Comparison of ENCODE assay signal across 15 mouse cellular contexts in the genomic region with DNA sequence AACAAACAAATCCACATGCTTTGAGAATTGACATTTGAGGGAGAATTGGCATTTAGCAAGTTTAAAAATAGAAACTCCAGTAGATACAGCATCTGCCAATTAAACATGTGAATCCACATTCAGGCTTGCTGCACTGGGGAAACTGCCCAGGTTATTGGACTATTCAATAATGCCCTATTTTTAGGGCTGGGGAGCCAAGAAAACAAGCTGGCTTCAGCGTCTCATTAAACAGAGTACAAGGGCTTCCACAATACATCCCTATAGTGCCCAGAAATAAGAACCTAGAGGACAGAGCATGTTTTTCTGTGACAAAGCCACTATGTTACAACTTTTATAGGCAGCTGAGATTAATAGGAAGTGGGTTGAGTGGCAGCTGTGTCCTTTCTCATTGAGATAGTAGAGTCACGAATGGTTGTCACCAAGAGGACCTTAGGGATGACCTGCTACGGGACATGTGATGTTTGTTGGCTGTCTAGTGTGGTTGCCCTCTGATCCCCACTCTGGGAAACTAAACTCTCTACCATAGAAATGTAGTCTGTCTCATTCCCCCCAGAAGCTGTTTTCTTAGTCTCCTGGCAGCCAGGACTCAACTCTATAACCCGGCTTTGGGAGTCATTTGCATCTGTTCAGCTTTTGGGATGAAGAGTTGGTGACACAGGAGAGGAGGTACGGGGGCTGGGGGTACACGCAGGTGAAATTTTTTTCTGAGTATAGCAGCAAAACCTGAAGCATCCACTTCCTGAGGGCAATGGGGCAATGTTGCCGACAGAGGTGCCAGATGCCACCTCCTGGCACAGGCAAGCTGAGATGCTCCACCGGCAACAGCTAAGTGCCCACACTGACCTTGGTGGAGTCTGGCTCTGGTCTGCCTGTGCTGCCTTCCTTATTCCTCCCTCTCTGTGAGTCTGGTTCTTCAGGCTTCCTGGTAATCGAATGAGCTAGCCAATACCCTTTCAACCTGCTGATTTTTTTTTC. TPM values are rescaled to one million over a fixed set of nuclear protein-coding genes. Genes with fewer than 3 reads are reported as not detected.
DNase-seq lines count a peak whose midpoint lies in the region; ATAC-seq lines count a peak whose summit lies in the region.
"Had no signal": no experiment of that assay in that cellular context is flagged by ENCODE, and none has a peak within 500 bp of the region (broad histone marks: within the 10 kb centered on the region; RNA-seq: fewer than 3 reads in every experiment).

No protein-coding gene starts in this region.

- no peaks in the 10 kb centered on the region for H3K9me3 ChIP-seq in forebrain, embryonic 15.5 days
- H3K9me3 ChIP-seq: limb, embryonic 15.5 days; midbrain, embryonic 12.5 days had no signal

- DNase-seq in heart, adult 11 months, result peak; percentile 93
- DNase-seq in heart, postnatal 14 days, result no peak
- DNase-seq in layer of hippocampus, adult 11-12 months (ENCODE audit: low spot score), result peak; percentile 26
- no peak for DNase-seq in layer of hippocampus, postnatal 25 days (ENCODE audit: extremely low spot score in 1 of 2, low spot score in 1 of 2)
- peak; percentile 57 for DNase-seq in kidney, postnatal 14 days
- no peak for DNase-seq in left cerebral cortex, postnatal 36 days (ENCODE audit: low spot score in 2 of 2)
- DNase-seq: embryo, embryonic 11 days; right cerebral cortex, postnatal 4 days; thymus, postnatal 4 days had no signal

- ATAC-seq in forebrain, embryonic 15.5 days (replicated peaks), result peak; percentile 73; the same call in 1 of the 2 replicates
- ATAC-seq in granulocyte monocyte progenitor cell, adult 5-6 weeks (replicated peaks; ENCODE audit: poor library complexity, severe bottlenecking), result no peak
- ATAC-seq: inflammation-experienced regulatory T-cells, adult 6 months; lung, postnatal 0 days had no signal

- intact Hi-C loops in heart, postnatal 14 days (cut with DNase I), result loop anchor here (5.0 kb wide), 1 partner anchor 54 kb away; a partner anchor contains a TSS
- intact Hi-C loops in left cerebral cortex, postnatal 36 days (cut with DNase I), result no loop called here

- H3K4me2 ChIP-seq in forebrain, embryonic 15.5 days (replicated peaks), result no peak overlapping the region
- H3K4me2 ChIP-seq: limb, embryonic 15.5 days; midbrain, embryonic 12.5 days had no signal

- no peaks in the 10 kb centered on the region for H3K27me3 ChIP-seq in forebrain, embryonic 15.5 days
- H3K27me3 ChIP-seq: limb, embryonic 15.5 days; midbrain, embryonic 12.5 days had no signal

- no peak overlapping the region for H3K9ac ChIP-seq in forebrain, embryonic 15.5 days (replicated peaks)
- H3K9ac ChIP-seq: limb, embryonic 15.5 days; midbrain, embryonic 12.5 days had no signal

- H3K4me3 ChIP-seq in forebrain, embryonic 15.5 days, result no peak overlapping the region
- H3K4me3 ChIP-seq: limb, embryonic 15.5 days; midbrain, embryonic 12.5 days had no signal

- H3K27ac ChIP-seq in forebrain, embryonic 15.5 days (replicated peaks), result peak overlapping the region; percentile 80
- H3K27ac ChIP-seq: midbrain, embryonic 12.5 days had no signal

- H3K4me1 ChIP-seq in forebrain, embryonic 15.5 days, result peaks cover 18% of the 10 kb centered on the region

- H3K36me3 ChIP-seq in forebrain, embryonic 15.5 days, result no peaks in the 10 kb centered on the region
- H3K36me3 ChIP-seq: limb, embryonic 15.5 days; midbrain, embryonic 12.5 days had no signal

- 66% methylated on average over 9 of the region's 9 CpGs for WGBS in forebrain, embryonic 15.5 days

RNA-seq across cellular contexts. Expression of a gene that starts 53.0 kb away (rescaled TPM):
- total RNA-seq in heart, postnatal 14 days (2021), result 10 to 100 TPM; 39.4 to 40.3 TPM
- total RNA-seq in layer of hippocampus, postnatal 25 days (2021), result 10 to 100 TPM; 35.2 to 42.8 TPM
- polyA plus RNA-seq in forebrain, embryonic 15.5 days (2015; fragmentation: Nextera tagmentation; extraction: Ambion mirVana), result 8.9 and 9.0 TPM in 2 replicates
- total RNA-seq in left cerebral cortex, postnatal 36 days (2021), result 10 to 100 TPM; 37.4 to 42.1 TPM
- total RNA-seq in granulocyte monocyte progenitor cell, adult 5-6 weeks (2014; fragmentation: Nextera tagmentation), result 26.2 and 27.0 TPM in 2 replicates
- 34.9 and 35.5 TPM in 2 replicates for total RNA-seq in granulocyte monocyte progenitor cell, adult 5-6 weeks (2017)

Comparison
In these comparisons a context has a peak if more than half of its experiments do, and no peak if none do; other contexts are left out.
1. DNase-seq: peak in heart, adult 11 months (single experiment), layer of hippocampus, adult 11-12 months (single experiment) and kidney, postnatal 14 days (single experiment); none in heart, postnatal 14 days (0 of 2), layer of hippocampus, postnatal 25 days (0 of 2) and left cerebral cortex, postnatal 36 days (0 of 2).